Mouse (Mus musculus) embryonic fibroblast, embryonic 13.5 days (primary cell): Measurements from ENCODE around the gene Ccdc91.

Source experiments
- CTCF ChIP-seq: IDR thresholded peaks from 2 replicates; pipeline ENCODE4 v1.5.1; 2011; ENCODE audit warnings: mild to moderate bottlenecking, control low read depth, low read length, moderate library complexity, borderline replicate concordance; ENCODE audit not compliant: insufficient read depth
- POLR2A ChIP-seq: IDR thresholded peaks from 2 replicates; pipeline ENCODE4 v1.6.1; 2011; ENCODE audit warnings: low read depth, mild to moderate bottlenecking, control low read depth, low read length, moderate library complexity

DNA sequence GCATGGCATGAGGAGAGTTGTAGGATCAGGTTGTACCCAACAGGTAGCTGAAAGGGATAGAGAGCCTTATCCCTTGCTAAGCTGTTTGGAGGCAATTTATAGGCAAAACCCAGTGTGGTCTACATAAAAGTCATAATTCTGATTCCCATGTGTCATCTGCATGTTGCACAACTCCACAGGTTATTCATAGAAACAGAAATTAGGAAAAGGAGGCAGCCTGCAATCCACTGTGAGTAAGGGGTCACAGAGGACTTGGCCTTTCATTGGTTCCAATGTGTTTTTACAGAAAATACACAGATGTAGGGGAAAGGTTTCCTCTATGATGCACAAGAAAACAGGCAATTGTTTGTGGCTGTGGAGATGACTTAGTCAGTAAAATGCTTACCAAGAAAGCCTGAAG lies 168.8 kb downstream of the Ccdc91 start:
- TF ChIP-seq CTCF (no peak), POLR2A (no peak)
